Mouse (Mus musculus) forebrain, embryonic 14.5 days (tissue): Measurements from ENCODE around the gene Myh11. TPM values are rescaled to one million over a fixed set of nuclear protein-coding genes. Genes with fewer than 3 reads are reported as not detected.

Experiments
- ATAC-seq: fragments of 200-750 bp; cut with Nextera tagmentation; 2 replicates; pipeline ENCODE4 v1.8.0; 2017; ENCODE audit warnings: mild to moderate bottlenecking, moderate library complexity
- DNase-seq: peaks from one replicate; pipeline ENCODE4 v3.0.0-alpha.2; 2015; ENCODE audit warnings: low spot score
- H3K27ac ChIP-seq: fragments of 300-500 bp; sonication (generic); 2 replicates; pipeline ENCODE4 v1.5.1; 2014; ENCODE audit warnings: low read depth, mild to moderate bottlenecking, control low read depth, low read length, moderate library complexity
- H3K27me3 ChIP-seq: fragments of 300-500 bp; sonication (generic); replicated peaks from 2 replicates; pipeline ENCODE4 v1.6.1; 2014; ENCODE audit warnings: low read length, control low read depth, mixed read lengths; ENCODE audit not compliant: control insufficient read depth, insufficient read depth
- H3K36me3 ChIP-seq: fragments of 300-500 bp; sonication (generic); 2 replicates; pipeline ENCODE4 v1.6.1; 2014; ENCODE audit warnings: low read length, control low read depth; ENCODE audit not compliant: control insufficient read depth, insufficient read depth
- H3K4me1 ChIP-seq: fragments of 300-500 bp; sonication (generic); 2 replicates; pipeline ENCODE4 v1.6.1; 2014; ENCODE audit warnings: antibody characterized with exemption, low read length, control low read depth; ENCODE audit not compliant: control insufficient read depth, insufficient read depth
- H3K4me2 ChIP-seq: fragments of 300-500 bp; sonication (generic); 2 replicates; pipeline ENCODE4 v1.6.1; 2014; ENCODE audit warnings: mild to moderate bottlenecking, control low read depth, low read length
- H3K4me3 ChIP-seq: fragments of 300-500 bp; sonication (generic); 2 replicates; pipeline ENCODE4 v1.5.1; 2014; ENCODE audit warnings: low read depth, low read length, control low read depth
- H3K9ac ChIP-seq: fragments of 300-500 bp; sonication (generic); 2 replicates; pipeline ENCODE4 v1.6.1; 2014; ENCODE audit warnings: mild to moderate bottlenecking, low read length, control low read depth, moderate library complexity
- H3K9me3 ChIP-seq: fragments of 300-500 bp; sonication (generic); replicated peaks from 2 replicates; pipeline ENCODE4 v1.6.1; 2016; ENCODE audit warnings: low read length, control low read depth, mixed read lengths; ENCODE audit not compliant: control insufficient read depth
- WGBS: fragments of 180-500 bp; shearing (Covaris S2); extraction: QIAGEN DNeasy Blood & Tissue Kit; methylation state at CpG from one replicate; pipeline ENCODE4 v1.1.7; 2014; 5-methylcytosine and 5-hydroxymethylcytosine counted together
- polyA plus RNA-seq: library from polyadenylated mRNA; unstranded; fragments of >200 nt; fragmentation: Nextera tagmentation; extraction: Ambion mirVana; gene quantifications from 2 replicates; pipeline ENCODE4 v1.2.1, GENCODE M21; 2014

Gene Myh11
- polyA plus RNA-seq, 1 experiment from 2014 or later, result 0.28 TPM

GRCm38 (mm10) chr16:14195427-14195826 is 95.7 kb downstream of the Myh11 start:
- ATAC-seq (no peak), DNase-seq (peak; percentile 67)
- Histone ChIP-seq H3K27me3 (no peaks in the 10 kb centered on the region), H3K36me3 (peaks cover 26% of the 10 kb centered on the region), H3K9ac (no peak overlapping the region), H3K27ac (no peak overlapping the region), H3K9me3 (no peaks in the 10 kb centered on the region), H3K4me3 (no peak overlapping the region), H3K4me1 (no peaks in the 10 kb centered on the region), H3K4me2 (no peak overlapping the region)
- WGBS, result 23% methylated on average over 1 of the region's 1 CpGs

- H3K4me1 ChIP-seq, result no peaks in the 10 kb centered on the region
- no peak overlapping the region for H3K4me2 ChIP-seq
- H3K4me3 ChIP-seq, result no peak overlapping the region
- H3K9me3 ChIP-seq, result no peaks in the 10 kb centered on the region
- no peak overlapping the region for H3K27ac ChIP-seq
- WGBS, result 60% methylated on average over 9 of the region's 9 CpGs
- DNase-seq (no peak), ATAC-seq (no peak)
- H3K27me3 ChIP-seq, result no peaks in the 10 kb centered on the region
- H3K36me3 ChIP-seq, result peaks cover 37% of the 10 kb centered on the region
- H3K9ac ChIP-seq, result no peak overlapping the region
These were observed 96.8 kb downstream of the Myh11 start for GRCm38 (mm10) chr16:14194164-14194950.

- Histone ChIP-seq H3K36me3 (peaks cover 85% of the 10 kb centered on the region), H3K27me3 (no peaks in the 10 kb centered on the region), H3K9me3 (no peaks in the 10 kb centered on the region), H3K4me2 (no peak overlapping the region), H3K4me3 (no peak overlapping the region), H3K27ac (no peak overlapping the region), H3K9ac (no peak overlapping the region), H3K4me1 (no peaks in the 10 kb centered on the region)
- 93% methylated on average over 5 of the region's 5 CpGs for WGBS
- DNase-seq (no peak), ATAC-seq (no peak)
These were observed 105.7 kb downstream of the Myh11 start for GRCm38 (mm10) chr16:14185516-14185915.

- Histone ChIP-seq H3K4me3 (no peak overlapping the region), H3K4me2 (no peak overlapping the region), H3K9ac (no peak overlapping the region), H3K4me1 (no peaks in the 10 kb centered on the region), H3K27ac (no peak overlapping the region), H3K36me3 (peaks cover 74% of the 10 kb centered on the region), H3K9me3 (no peaks in the 10 kb centered on the region), H3K27me3 (no peaks in the 10 kb centered on the region)
- 78% methylated on average over 1 of the region's 1 CpGs for WGBS
- DNase-seq (no peak), ATAC-seq (no peak)
These were observed 107.3 kb downstream of the Myh11 start for GRCm38 (mm10) chr16:14183856-14184255.

GRCm38 (mm10) chr16:14182360-14182759 is 108.8 kb downstream of the Myh11 start:
- DNase-seq (no peak), ATAC-seq (no peak)
- H3K4me1 ChIP-seq, result no peaks in the 10 kb centered on the region
- no peak overlapping the region for H3K4me2 ChIP-seq
- H3K27me3 ChIP-seq, result no peaks in the 10 kb centered on the region
- no peak overlapping the region for H3K4me3 ChIP-seq
- H3K9ac ChIP-seq, result no peak overlapping the region
- no peak overlapping the region for H3K27ac ChIP-seq
- no peaks in the 10 kb centered on the region for H3K9me3 ChIP-seq
- peaks cover 74% of the 10 kb centered on the region for H3K36me3 ChIP-seq
- 99% methylated on average over 5 of the region's 5 CpGs for WGBS

GRCm38 (mm10) chr16:14180163-14180733 is 110.9 kb downstream of the Myh11 start:
- no peak overlapping the region for H3K4me3 ChIP-seq
- no peak overlapping the region for H3K9ac ChIP-seq
- H3K9me3 ChIP-seq, result no peaks in the 10 kb centered on the region
- peaks cover 76% of the 10 kb centered on the region for H3K36me3 ChIP-seq
- H3K27me3 ChIP-seq, result no peaks in the 10 kb centered on the region
- DNase-seq (no peak), ATAC-seq (no peak)
- no peak overlapping the region for H3K4me2 ChIP-seq
- no peak overlapping the region for H3K27ac ChIP-seq
- H3K4me1 ChIP-seq, result no peaks in the 10 kb centered on the region
- WGBS, result 88% methylated on average over 6 of the region's 6 CpGs

GRCm38 (mm10) chr16:14178041-14178440 is 113.1 kb downstream of the Myh11 start:
- Histone ChIP-seq H3K4me3 (no peak overlapping the region), H3K4me2 (no peak overlapping the region), H3K27me3 (no peaks in the 10 kb centered on the region), H3K9me3 (no peaks in the 10 kb centered on the region), H3K9ac (no peak overlapping the region), H3K27ac (no peak overlapping the region), H3K36me3 (peaks cover 77% of the 10 kb centered on the region), H3K4me1 (no peaks in the 10 kb centered on the region)
- DNase-seq (no peak), ATAC-seq (no peak)
- WGBS, result 81% methylated on average over 3 of the region's 3 CpGs

- no peak overlapping the region for H3K27ac ChIP-seq
- ATAC-seq (no peak), DNase-seq (no peak)
- H3K4me1 ChIP-seq, result no peaks in the 10 kb centered on the region; the same call in 1 of the 2 replicates
- H3K4me2 ChIP-seq, result no peak overlapping the region
- H3K27me3 ChIP-seq, result no peaks in the 10 kb centered on the region
- H3K9me3 ChIP-seq, result no peaks in the 10 kb centered on the region
- H3K4me3 ChIP-seq, result no peak overlapping the region
- no peak overlapping the region for H3K9ac ChIP-seq
- WGBS, result 90% methylated on average over 1 of the region's 1 CpGs
- peaks cover 60% of the 10 kb centered on the region for H3K36me3 ChIP-seq
These were observed 121.5 kb downstream of the Myh11 start for GRCm38 (mm10) chr16:14169706-14170105.

- peaks cover 31% of the 10 kb centered on the region for H3K36me3 ChIP-seq
- no peak for ATAC-seq
- no peaks in the 10 kb centered on the region for H3K9me3 ChIP-seq
- WGBS, result 93% methylated on average over 4 of the region's 4 CpGs
- H3K4me1 ChIP-seq, result peaks cover 4% of the 10 kb centered on the region; the same call in 1 of the 2 replicates
- H3K27me3 ChIP-seq, result no peaks in the 10 kb centered on the region
- H3K4me2 ChIP-seq, result no peak overlapping the region
- H3K4me3 ChIP-seq, result no peak overlapping the region
- H3K27ac ChIP-seq, result no peak overlapping the region
- DNase-seq, result no peak
- H3K9ac ChIP-seq, result no peak overlapping the region
These were observed 124.7 kb downstream of the Myh11 start for GRCm38 (mm10) chr16:14166490-14166889.
